Mouse (Mus musculus): ENCODE results near the gene Fam78a. TPM values are rescaled to one million over a fixed set of nuclear protein-coding genes. Genes with fewer than 3 reads are reported as not detected.

Gene Fam78a
- total and polyA plus RNA-seq, 2 experiments from 2014 or later, result 0.39 to 1.3 TPM

- WGBS, result 57% methylated on average over 5 of the region's 5 CpGs
- DNase-seq (ENCODE audit: low spot score), result no peak
- Histone ChIP-seq H3K4me3 (ENCODE audit: low read length) (no peak overlapping the region), H3K36me3 (ENCODE audit: insufficient read depth, low read length) (no peaks in the 10 kb centered on the region), H3K9ac (replicated peaks; ENCODE audit: low read length) (no peak overlapping the region), H3K27ac (no peak overlapping the region), H3K4me2 (ENCODE audit: low read depth, low read length) (no peak overlapping the region), H3K4me1 (ENCODE audit: insufficient read depth, low read length) (no peaks in the 10 kb centered on the region), H3K9me3 (ENCODE audit: low read length) (no peaks in the 10 kb centered on the region), H3K27me3 (ENCODE audit: insufficient read depth, low read length) (no peaks in the 10 kb centered on the region)
- no peak for TF ChIP-seq CTCF (IDR thresholded peaks at IDR 0.05; ENCODE audit: low read depth)
- ATAC-seq, result no peak
Observed at GRCm38 (mm10) chr2:32102944-32103343, 18.3 kb upstream of the Fam78a start.

GRCm38 (mm10) chr2:32096122-32096420, 11.4 kb upstream of the Fam78a start:
- WGBS, result 57% methylated on average over 10 of the region's 10 CpGs
- ATAC-seq, result no peak; the same call in 1 of the 2 replicates

GRCm38 (mm10) chr2:32095351-32096121, 10.9 kb upstream of the Fam78a start, which contains the start of gene Plpp7:
Plpp7 (plus strand) TSS chr2:32095528.
- Histone ChIP-seq H3K36me3 (ENCODE audit: insufficient read depth, low read length) (no peaks in the 10 kb centered on the region), H3K4me1 (ENCODE audit: insufficient read depth, low read length) (peaks cover 18% of the 10 kb centered on the region)

More at GRCm38 (mm10) chr2:32096122-32096420, 11.4 kb upstream of the Fam78a start:
- no peak for TF ChIP-seq CTCF (IDR thresholded peaks at IDR 0.05; ENCODE audit: low read depth)
- peak overlapping the region; percentile 58 for H3K4me3 ChIP-seq (ENCODE audit: low read length)
- peak overlapping the region; percentile 79 for H3K4me2 ChIP-seq (ENCODE audit: low read depth, low read length)
- no peaks in the 10 kb centered on the region for H3K36me3 ChIP-seq (ENCODE audit: insufficient read depth, low read length)
- H3K27ac ChIP-seq, result peak overlapping the region; percentile 85
- H3K4me1 ChIP-seq (ENCODE audit: insufficient read depth, low read length), result peaks cover 18% of the 10 kb centered on the region
- no peaks in the 10 kb centered on the region for H3K9me3 ChIP-seq (ENCODE audit: low read length)
- H3K9ac ChIP-seq (replicated peaks; ENCODE audit: low read length), result peak overlapping the region; percentile 86
- no peaks in the 10 kb centered on the region for H3K27me3 ChIP-seq (ENCODE audit: insufficient read depth, low read length)
- DNase-seq (ENCODE audit: low spot score), result no peak

GRCm38 (mm10) chr2:32094001-32094707, 9.5 kb upstream of the Fam78a start:
- WGBS, result 82% methylated on average over 7 of the region's 7 CpGs
- no peak for ATAC-seq
- H3K4me3 ChIP-seq (ENCODE audit: low read length), result no peak overlapping the region

More at GRCm38 (mm10) chr2:32095351-32096121, 10.9 kb upstream of the Fam78a start, which contains the start of gene Plpp7:
- DNase-seq (ENCODE audit: low spot score) (peak; percentile 93), ATAC-seq (peak; percentile 94)
- Histone ChIP-seq H3K27me3 (ENCODE audit: insufficient read depth, low read length) (no peaks in the 10 kb centered on the region), H3K9ac (replicated peaks; ENCODE audit: low read length) (peak within 1 kb of the TSS; percentile 86), H3K4me3 (ENCODE audit: low read length) (peak within 1 kb of the TSS; percentile 58), H3K9me3 (ENCODE audit: low read length) (no peaks in the 10 kb centered on the region), H3K27ac (peak within 1 kb of the TSS; percentile 85), H3K4me2 (ENCODE audit: low read depth, low read length) (peak within 1 kb of the TSS; percentile 79)
- no peak for TF ChIP-seq CTCF (IDR thresholded peaks at IDR 0.05; ENCODE audit: low read depth)
- 20% methylated on average over 22 of the region's 22 CpGs for WGBS

GRCm38 (mm10) chr2:32091956-32092355, 7.3 kb upstream of the Fam78a start:
- no peaks in the 10 kb centered on the region for H3K27me3 ChIP-seq (ENCODE audit: insufficient read depth, low read length)
- H3K4me2 ChIP-seq (ENCODE audit: low read depth, low read length), result no peak overlapping the region
- H3K4me3 ChIP-seq (ENCODE audit: low read length), result no peak overlapping the region
- ATAC-seq (no peak), DNase-seq (ENCODE audit: low spot score) (no peak)
- H3K9ac ChIP-seq (replicated peaks; ENCODE audit: low read length), result no peak overlapping the region
- H3K36me3 ChIP-seq (ENCODE audit: insufficient read depth, low read length), result no peaks in the 10 kb centered on the region
- peaks cover 17% of the 10 kb centered on the region for H3K4me1 ChIP-seq (ENCODE audit: insufficient read depth, low read length)
- TF ChIP-seq CTCF (IDR thresholded peaks at IDR 0.05; ENCODE audit: low read depth), result no peak
- H3K27ac ChIP-seq, result no peak overlapping the region
- H3K9me3 ChIP-seq (ENCODE audit: low read length), result no peaks in the 10 kb centered on the region
- WGBS, result 54% methylated on average over 3 of the region's 3 CpGs

More at GRCm38 (mm10) chr2:32094001-32094707, 9.5 kb upstream of the Fam78a start:
- Histone ChIP-seq H3K27me3 (ENCODE audit: insufficient read depth, low read length) (no peaks in the 10 kb centered on the region), H3K4me2 (ENCODE audit: low read depth, low read length) (no peak overlapping the region), H3K27ac (no peak overlapping the region), H3K4me1 (ENCODE audit: insufficient read depth, low read length) (peaks cover 18% of the 10 kb centered on the region), H3K9me3 (ENCODE audit: low read length) (no peaks in the 10 kb centered on the region), H3K9ac (replicated peaks; ENCODE audit: low read length) (no peak overlapping the region), H3K36me3 (ENCODE audit: insufficient read depth, low read length) (no peaks in the 10 kb centered on the region)
- TF ChIP-seq CTCF (IDR thresholded peaks at IDR 0.05; ENCODE audit: low read depth), result no peak
- DNase-seq (ENCODE audit: low spot score), result no peak

- no peaks in the 10 kb centered on the region for H3K9me3 ChIP-seq (ENCODE audit: low read length)
- no peak for ATAC-seq
- H3K27ac ChIP-seq, result no peak overlapping the region
- H3K4me1 ChIP-seq (ENCODE audit: insufficient read depth, low read length), result peaks cover 3% of the 10 kb centered on the region; the same call in 1 of the 2 replicates
- no peak overlapping the region for H3K4me3 ChIP-seq (ENCODE audit: low read length)
- H3K36me3 ChIP-seq (ENCODE audit: insufficient read depth, low read length), result no peaks in the 10 kb centered on the region
- no peaks in the 10 kb centered on the region for H3K27me3 ChIP-seq (ENCODE audit: insufficient read depth, low read length)
- WGBS, result 38% methylated on average over 2 of the region's 2 CpGs
- no peak overlapping the region for H3K4me2 ChIP-seq (ENCODE audit: low read depth, low read length)
- no peak for DNase-seq (ENCODE audit: low spot score)
- TF ChIP-seq CTCF (IDR thresholded peaks at IDR 0.05; ENCODE audit: low read depth), result no peak
- H3K9ac ChIP-seq (replicated peaks; ENCODE audit: low read length), result no peak overlapping the region
Observed at GRCm38 (mm10) chr2:32090145-32090544, 5.5 kb upstream of the Fam78a start.
